Mouse (Mus musculus): Measurements from ENCODE around the gene Aplf.

The Aplf gene

DNA sequence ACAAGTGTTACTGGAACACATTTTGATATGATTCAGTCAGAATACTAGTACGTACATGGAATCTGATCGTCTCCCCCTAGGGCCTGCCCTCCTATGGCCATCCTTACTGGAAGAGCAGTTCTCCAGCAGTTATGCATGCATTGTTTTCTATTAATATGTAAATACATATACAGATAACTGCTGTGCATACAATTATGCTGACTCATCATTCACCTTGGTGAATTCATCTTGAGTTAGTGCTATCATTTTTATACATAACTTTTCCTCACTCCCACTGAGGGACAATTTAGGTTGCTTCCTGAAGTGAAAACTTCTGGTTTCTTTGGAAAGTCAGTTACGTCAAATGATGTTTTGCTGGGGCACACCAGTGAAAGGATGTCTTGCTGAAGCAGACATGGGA is 48.8 kb downstream of the Aplf start:
- WGBS: 91% methylated on average over 3 of the region's 3 CpGs

DNA sequence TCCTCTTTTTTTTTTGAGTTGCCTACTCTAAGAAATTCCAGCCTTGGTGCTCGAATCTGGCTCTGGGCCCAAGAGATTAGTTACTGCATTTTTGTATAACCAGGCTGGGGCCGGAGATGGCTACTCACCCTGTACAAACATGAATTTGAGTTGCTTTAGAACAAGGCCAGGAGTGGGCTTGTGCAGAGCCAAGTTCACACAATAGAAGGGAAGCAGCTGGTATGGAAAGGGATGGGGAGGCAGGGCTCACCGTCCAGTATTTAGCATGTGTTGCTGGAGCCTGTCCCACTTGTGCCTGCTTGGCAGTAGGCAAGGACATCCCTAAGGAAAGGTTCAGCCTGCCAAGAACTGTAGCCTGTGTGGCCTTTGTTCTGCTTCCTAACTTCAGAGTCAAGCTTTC is 50.7 kb downstream of the Aplf start:
- WGBS: 31% methylated on average over 3 of the region's 3 CpGs

DNA sequence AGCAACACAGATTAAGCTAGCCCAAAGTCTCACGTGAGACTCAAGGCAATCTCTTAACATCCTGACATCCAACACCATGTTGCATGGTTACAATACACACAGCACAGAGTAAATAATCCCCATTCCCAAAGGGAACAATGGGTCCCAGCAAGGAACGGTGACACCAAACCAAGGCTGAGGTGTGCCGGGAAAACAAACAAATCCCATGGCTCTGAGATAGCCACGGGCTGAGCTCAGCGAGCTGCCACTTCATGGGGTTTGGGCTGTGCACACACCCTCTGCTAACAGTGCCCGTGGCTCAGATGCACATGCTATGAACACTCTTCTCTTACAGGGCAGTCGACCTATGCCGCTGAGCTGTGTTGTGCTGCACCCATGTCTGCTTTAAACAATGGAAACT is 54.0 kb downstream of the Aplf start:
- 81% methylated on average over 8 of the region's 8 CpGs for WGBS

DNA sequence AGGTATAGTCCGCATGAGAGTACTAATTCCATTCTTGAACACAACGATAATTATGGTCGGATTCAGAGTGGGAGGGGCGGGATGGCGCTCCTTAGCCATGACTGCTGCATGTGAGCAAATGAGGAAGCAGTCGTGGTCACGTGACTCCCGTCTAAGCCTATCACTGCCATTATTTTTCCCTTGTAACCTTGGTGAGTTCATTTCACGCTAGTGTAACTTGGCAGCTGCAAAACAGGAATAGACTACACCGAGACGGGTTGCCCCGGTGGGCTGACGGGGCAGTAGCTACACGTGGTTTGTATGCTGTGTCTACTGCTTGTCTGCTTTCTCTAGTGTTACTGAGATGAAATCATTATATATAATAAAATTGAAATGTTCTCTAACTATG is 56.3 kb downstream of the Aplf start:
- WGBS: 64% methylated on average over 14 of the region's 14 CpGs

DNA sequence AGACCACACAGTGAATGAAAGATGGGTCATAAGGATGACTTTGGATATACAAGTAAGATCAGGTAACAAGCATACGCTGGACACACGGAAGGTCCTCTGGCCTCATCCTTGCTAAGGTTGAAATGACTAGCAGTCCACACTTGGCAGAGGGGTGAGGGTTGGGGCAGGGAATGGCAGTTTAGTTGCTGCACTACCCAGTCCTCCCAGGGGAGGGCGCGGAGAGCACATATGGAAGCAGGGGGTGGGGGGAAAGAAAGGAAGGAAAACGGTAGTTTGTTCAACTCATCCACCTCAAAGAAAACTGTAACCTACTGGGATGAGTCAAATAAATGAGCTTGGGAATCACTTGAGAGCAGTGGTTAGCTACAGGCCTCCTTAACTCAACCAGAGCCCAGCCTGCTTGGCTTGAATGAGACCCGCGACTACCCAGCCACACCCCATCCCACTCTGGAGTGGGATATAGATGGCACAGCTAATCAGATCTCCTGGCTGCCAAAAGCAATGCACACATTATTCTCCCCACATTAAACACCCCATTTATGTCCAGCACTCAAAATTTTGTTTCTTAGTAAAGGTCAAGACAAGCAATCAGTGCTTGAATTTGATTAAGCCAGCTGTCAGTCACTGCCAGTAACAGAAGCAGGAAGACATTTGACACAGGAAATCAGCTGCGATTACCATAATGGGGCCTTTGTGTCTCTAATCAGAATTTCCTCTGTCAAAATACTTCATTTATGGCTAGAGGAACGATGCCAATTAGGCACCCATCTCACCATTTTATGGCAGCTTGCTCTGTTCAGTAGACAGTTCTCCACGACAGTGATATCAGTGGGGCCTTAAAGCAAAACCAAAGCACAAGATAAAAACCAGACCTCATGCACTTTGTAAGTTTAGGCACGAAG is 56.9 kb downstream of the Aplf start:
- 54% methylated on average over 11 of the region's 11 CpGs for WGBS

DNA sequence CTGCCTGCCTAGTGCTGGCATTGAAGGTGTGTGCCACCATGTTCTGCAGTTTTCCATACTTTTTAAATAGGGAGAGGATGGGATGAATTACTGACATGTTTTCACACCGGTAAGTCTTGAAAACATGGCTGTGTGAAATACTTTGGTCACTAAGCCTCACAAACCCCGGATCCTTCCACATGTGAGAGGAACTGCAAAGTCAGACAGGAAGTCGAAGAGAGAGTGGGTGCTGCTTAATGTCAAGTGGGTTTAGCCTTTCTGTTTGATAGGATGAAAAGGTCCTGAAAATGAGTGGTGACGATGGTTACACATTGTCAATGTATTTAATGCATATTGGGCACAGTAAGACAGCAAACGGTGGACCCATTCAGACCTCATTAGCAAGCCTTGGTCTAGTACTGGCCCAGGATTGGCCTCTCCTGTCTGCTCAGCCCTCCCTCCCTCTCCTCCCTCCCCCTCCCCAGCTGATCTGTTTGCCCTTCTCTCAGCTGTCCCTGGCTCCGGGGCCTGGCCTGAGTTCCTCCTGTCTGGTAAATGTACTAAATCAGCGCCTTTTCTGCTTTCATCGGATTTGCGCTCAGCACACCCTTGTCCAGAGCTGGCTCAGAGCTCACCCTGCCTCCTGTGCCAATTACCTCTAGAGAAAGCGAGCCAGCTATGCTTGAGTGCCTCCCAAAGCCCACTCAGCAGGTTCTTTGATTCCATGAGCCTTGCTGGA is 74.7 kb downstream of the Aplf start:
- 58% methylated on average over 10 of the region's 10 CpGs for WGBS

DNA sequence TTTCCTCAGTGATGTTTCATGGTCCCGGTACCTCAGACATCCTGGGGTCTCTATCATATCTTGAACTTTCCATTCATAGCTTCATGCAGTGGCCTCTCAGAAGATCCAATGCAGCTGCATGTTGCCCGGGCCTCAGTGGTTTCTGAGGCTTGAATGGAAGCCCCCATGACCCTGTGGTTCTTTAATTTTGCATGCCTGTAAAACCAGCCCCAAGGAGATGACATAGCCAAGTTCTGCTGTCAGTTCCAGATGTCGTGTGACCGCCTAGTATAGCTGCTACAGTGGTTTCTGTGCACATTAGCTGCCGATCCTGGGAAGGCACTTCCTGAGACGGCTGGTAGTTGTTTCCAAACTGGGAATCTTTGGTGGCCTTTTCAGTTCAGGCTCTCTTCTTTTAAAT is 77.8 kb downstream of the Aplf start:
- 90% methylated on average over 6 of the region's 6 CpGs for WGBS

DNA sequence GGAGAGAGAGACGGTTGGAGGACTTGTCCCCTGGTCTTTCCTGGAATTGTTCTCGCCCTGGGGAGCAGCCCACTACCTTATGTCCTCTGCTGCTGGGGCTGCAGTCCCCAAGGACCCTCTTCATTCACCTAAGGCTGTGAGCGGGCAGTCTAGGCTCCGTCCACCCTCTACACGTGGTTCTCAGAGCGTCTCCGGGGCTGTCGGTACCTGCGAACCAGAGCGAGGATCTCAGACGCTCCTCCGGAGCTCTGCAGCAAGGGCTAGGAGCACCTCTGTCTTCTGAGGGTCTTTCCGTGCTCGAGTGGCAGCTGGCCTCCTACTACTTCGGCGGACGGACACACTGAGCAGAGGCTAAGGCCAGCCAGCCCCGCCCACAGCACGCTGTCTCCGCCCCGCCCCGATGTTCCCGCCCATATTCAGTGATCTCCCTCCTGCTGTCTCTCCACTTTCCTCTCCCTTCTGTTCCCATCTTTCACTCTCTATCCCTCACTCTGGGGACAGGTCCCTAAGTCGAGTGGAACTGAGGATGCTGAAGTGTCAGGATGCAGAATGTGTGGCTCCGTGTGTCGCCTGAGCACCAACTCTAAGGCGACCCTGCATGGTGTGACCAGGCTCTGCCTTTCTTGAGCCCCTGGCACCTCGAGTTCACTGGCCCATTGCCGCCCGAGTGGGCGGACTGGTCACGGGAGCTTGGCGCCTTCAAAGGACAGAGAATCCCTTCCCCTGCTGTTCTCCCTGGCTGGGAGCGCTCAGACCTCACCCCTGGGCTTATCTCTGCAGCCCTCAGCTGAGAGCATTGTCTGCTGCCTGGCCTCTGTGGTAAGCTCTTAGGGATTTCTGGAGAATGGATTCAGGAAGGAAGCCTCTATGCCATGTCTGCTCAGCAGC is 81.4 kb downstream of the Aplf start, which contains the start of gene Prokr1:
Gene Prokr1 (minus strand): TSS at position 350 of the 888 bp plus-strand sequence.
- 3% methylated on average over 34 of the region's 34 CpGs for WGBS

DNA sequence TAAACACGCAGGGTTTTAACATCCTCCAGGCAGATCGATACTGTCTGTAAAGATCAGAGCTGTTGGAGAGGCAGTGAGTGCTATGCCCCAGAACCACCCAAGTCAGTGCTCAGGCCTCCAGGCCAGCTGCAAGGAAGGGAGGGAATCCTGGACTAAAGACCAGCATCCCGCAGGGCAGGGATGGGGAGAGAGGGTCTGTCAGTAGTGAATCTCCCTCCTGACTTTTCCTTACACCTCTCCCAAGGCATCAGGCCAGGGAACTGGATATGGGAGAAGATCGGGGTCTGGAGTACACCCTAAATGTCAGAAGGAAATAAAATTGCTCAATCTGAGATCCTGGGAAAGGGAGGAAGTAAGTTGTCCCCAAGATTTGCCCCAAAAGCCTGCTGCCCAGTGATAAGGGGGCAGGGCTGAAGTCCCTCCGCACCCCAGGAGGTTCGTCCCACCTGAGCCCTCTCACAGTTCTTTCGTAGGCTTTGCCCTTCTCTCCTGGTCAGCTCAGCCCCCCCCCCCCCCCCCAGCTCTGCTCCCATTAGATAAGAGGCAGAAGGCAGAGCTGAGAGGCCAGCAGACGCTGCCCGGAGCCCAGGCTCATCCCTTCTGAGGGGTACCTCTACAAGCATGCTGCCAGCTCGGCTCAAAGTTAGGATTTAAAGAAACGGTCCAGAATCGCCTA is 82.1 kb downstream of the Aplf start:
- 25% methylated on average over 12 of the region's 12 CpGs for WGBS

DNA sequence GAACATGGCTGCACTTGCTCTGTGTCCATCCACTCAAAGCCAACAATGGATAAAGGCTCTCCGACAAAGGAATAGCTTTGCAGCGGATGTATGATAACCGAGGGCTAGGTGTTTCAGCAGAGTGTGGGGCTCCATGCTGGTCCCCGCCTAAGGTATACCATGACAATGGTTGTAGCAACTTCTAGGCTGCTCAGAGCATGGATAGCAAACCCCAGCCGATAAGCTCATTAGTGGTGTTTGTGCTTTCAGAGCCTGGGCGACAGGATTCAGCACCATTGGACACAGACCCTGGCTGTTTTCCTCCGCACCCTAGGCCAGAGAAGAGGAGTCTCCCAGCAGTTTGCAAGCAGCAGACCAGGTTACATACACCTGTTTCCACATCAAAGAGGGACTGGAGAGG is 88.0 kb downstream of the Aplf start:
- 90% methylated on average over 7 of the region's 7 CpGs for WGBS

DNA sequence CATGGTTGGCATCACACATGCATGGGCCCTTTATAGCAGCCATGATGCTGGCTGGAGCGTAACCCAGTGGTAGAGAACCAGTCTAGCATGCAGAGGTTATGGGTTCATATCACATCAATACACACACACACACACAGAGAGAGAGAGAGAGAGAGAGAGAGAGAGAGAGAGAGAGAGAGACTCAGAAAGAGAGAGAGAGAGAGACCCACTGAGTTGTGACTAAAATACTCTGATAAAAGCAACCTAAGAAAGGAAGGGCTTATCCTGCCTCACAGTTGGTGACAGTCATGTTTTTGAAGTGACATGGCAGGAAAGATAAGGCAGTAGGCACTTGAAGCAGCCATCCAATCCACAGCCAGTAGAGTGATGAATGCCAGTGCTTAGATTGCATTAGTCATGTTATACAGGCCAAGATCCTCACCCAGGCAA is 88.8 kb downstream of the Aplf start:
- 96% methylated on average over 1 of the region's 1 CpGs for WGBS

DNA sequence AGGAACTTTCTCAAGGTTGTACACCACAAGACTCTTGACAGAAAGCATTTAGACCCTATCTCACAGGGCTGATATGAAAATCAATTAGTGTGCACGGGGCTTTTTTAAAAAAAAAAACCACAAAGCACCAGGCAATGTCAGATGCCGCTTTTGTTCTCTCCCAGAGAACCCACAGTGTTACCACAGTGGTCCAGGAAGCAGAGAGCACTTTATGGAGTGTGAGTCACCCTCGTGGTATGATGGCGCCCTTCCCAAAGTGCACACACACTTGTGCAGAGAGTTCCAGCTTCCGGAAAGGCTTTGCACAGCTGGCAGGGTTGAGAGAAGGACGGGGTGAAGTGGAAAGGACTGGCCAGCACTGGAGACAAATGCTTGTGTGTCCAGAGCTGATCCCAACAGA is 89.5 kb downstream of the Aplf start:
- 55% methylated on average over 6 of the region's 6 CpGs for WGBS

DNA sequence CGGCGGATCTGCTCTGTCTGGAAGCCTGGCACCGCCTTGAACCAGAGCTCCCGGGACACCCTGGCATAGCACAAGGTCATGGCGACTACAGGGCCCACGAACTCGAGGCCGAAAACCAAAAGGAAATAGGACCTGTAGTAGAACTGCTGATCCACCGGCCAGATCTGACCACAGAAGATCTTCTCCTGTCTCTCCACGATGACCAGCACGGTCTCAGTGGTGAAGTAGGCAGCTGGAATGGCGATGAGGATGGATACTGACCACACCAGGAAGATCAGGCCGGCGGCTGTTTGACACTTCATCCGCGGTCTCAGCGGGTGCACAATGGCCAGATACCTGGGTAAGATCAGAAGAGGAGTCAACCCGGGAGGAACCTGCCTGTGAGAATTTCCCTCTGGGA is 90.4 kb downstream of the Aplf start:
- 93% methylated on average over 18 of the region's 18 CpGs for WGBS

DNA sequence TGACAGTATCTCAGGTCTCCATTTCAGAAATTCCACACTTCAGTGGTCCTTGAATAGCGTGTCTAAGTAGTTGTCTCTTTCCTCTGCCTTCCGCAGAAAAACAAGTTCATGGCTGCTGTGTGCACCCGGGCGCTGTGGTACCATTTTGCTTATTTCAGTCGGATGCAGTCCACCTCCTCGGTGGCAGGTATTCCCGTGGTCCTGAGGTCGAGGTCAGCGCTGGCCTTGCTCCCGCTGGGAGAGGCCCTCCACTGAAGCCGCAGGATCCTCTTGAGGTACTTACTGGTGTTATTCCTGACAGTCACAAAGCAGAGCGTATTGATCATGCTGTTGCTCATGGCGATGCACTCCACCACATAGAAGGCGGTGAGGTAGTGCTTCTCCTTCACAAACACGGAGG is 90.9 kb downstream of the Aplf start:
- WGBS: 92% methylated on average over 15 of the region's 15 CpGs
